Mouse (Mus musculus) E14TG2a.4 (cell line): ENCODE measurements around the gene Lman2l.

ENCODE experiments used
- CTCF ChIP-seq: conservative IDR thresholded peaks from 2 replicates; pipeline ENCODE4 v1.5.1; 2014; ENCODE audit warnings: low read length
- NANOG ChIP-seq: IDR thresholded peaks from 2 replicates; pipeline ENCODE4 v1.6.1; 2014; ENCODE audit warnings: borderline replicate concordance, low read length, mixed read lengths
- POU5F1 ChIP-seq: IDR thresholded peaks from 2 replicates; pipeline ENCODE4 v1.6.1; 2014; ENCODE audit warnings: low read length, borderline replicate concordance

- TF ChIP-seq CTCF: no peak
- no peak for TF ChIP-seq POU5F1
- no peak for TF ChIP-seq NANOG
Observed at GRCm38 (mm10) chr1:36479903-36480899, 35.1 kb upstream of the Lman2l start.
